Mouse (Mus musculus): ENCODE data around the gene Rpusd3. TPM values are rescaled to one million over a fixed set of nuclear protein-coding genes. Genes with fewer than 3 reads are reported as not detected.

The Rpusd3 gene
- total RNA-seq, 2 experiments from 2014 or later, result 15.3 to 18.9 TPM

- no peak for ATAC-seq (replicated peaks; ENCODE audit: poor library complexity, severe bottlenecking)
Measured at GRCm38 (mm10) chr6:113431801-113432200, 12.7 kb upstream of the Rpusd3 start.

DNA sequence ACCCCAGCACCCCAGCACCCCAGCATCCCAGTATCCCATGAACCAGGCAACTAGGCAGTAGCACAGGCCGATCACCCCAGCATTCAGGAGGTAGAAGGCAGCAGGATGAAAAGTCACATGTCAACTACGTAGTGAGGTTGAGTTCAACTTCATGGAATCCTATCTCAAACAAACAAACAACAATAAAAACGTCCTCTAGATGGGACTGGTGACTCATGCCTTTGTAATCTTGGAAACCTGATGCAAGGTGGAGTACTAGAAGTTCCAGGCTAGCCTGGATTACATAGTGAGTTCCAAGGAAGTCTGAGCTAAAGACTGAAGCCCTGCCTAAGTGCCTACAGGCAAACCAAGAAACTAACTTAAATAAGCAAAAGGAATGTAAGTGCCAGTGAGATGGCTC lies 11.7 kb upstream of the Rpusd3 start:
- no peak for ATAC-seq (replicated peaks; ENCODE audit: poor library complexity, severe bottlenecking)

- no peak for ATAC-seq (replicated peaks; ENCODE audit: poor library complexity, severe bottlenecking)
Measured at GRCm38 (mm10) chr6:113429965-113430364, 10.8 kb upstream of the Rpusd3 start.

DNA sequence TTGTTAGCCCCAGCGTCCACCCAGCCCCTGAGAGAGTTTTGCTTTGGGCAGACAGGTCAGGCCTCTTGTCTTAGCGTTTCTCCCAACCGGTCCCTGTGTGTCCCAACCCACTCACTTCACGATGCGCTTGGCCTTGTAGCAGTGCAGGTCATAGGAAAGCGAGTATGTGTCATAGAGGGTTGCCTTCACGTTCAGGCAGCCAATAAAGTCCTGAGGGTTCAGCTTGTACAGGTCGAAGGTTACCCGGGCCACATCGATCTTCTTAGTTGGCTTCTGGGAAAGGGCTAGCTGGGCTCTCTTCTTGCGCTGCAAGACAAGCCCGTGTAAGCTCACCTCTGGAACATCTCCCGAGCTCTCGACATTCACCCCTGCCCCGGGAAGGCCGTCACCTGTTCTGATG lies 8.9 kb upstream of the Rpusd3 start:
- ATAC-seq (replicated peaks; ENCODE audit: poor library complexity, severe bottlenecking), result no peak

- ATAC-seq (replicated peaks; ENCODE audit: poor library complexity, severe bottlenecking), result peak; percentile 82
Measured at GRCm38 (mm10) chr6:113427397-113427796, 8.3 kb upstream of the Rpusd3 start.

DNA sequence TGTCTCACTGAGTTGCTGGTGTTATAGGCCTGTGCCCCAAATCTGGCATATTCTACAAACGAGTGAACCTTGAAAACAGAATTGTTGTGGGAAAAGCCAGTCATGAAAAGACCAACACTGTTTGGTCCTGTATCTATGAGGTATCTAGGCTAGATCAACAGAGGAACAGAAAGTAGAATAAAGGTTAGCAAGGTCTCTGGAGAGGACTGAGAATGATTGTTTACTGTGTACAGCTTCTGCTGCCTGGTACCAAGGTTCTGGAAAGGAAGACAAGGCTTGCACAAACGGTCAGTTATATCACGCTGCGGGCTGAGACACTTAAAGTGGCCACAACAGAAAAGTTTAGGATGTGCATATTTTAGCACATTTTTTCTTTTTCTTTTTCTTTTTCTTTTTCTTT lies 7.6 kb upstream of the Rpusd3 start:
- ATAC-seq (replicated peaks; ENCODE audit: poor library complexity, severe bottlenecking), result no peak

DNA sequence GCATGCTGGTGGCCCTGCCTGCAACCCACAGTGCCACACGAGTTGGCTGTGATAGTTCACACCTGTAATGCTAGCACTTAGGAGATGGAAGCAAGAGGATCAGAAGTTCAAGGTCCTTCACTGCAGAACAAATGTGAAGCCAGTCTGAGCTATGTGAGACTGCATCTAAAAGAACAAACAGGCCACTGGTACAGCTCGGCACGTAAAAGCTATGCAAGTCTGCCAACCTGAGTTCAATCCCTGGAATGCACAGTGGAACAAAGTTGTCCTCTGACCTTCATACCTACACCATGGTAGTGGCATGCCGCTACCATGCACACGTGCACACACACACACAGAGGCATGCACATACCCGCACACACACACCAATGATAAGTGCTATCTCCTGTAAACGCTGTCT lies 5.0 kb upstream of the Rpusd3 start:
- no peak for ATAC-seq (replicated peaks; ENCODE audit: poor library complexity, severe bottlenecking)

- ATAC-seq (replicated peaks; ENCODE audit: poor library complexity, severe bottlenecking), result no peak
Measured at GRCm38 (mm10) chr6:113423000-113423399, 3.9 kb upstream of the Rpusd3 start.

DNA sequence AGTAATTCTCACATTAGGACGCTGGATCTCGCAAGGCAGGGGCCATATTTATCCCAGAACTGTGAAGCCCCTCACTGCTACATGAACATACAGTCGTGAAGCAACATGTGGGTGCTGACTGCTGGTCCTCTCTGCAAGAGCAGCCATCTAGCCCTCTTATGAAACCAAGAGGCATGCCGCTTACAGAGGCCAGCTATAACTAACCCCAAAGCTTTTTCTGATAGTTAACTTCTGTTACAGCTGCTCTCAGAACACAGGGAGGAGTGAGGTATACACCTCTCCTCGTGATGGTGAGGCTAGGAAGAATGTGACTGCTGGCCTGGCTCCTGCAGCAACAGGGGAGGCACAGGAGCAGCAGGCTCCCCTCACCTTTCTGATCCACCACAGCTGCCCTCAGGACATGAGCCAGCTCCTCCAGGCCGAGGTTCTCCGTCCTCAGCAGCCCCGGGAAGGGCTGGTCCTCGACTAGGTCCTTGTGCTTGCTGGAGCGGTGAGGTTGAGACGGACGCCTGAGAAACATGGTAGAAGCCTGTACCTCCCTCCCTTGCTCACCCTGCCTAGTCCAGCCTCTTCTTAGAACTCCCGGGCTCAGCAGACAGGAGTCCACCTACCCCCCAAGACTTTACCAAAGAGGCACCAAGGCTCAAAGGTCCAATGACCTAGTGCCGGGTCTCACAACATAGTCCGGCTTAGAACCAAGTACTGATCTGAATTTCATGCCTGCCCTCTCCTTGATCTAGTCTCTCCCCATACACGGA lies 520 bp downstream of the Rpusd3 start:
- peak; percentile 32 for ATAC-seq (replicated peaks; ENCODE audit: poor library complexity, severe bottlenecking)

DNA sequence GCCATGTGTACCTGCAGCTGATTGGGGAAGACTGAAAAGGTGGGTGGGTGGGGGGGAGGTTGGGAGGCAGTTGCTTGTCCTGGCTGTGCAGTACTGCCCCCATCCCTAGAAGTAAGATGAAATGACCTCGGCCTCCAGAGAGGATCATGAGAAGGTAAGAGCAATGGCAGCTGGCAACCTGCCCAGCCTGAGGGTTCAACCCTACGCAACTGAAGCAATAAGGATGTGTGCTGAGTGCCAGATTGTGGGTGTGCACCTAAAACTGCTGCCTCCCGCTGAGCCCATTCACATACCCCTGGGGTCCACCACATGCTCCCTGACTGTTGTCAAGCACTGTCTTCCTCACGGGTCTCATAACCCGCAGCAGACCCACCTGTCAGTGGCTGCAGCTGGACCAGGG lies 2.7 kb downstream of the Rpusd3 start:
- ATAC-seq (replicated peaks; ENCODE audit: poor library complexity, severe bottlenecking), result no peak

GRCm38 (mm10) chr6:113410001-113410400 lies 9.1 kb downstream of the Rpusd3 start:
- no peak for ATAC-seq (replicated peaks; ENCODE audit: poor library complexity, severe bottlenecking)

- no peak for ATAC-seq (replicated peaks; ENCODE audit: poor library complexity, severe bottlenecking)
Measured at GRCm38 (mm10) chr6:113406683-113407082, 12.5 kb downstream of the Rpusd3 start.

- no peak for ATAC-seq (replicated peaks; ENCODE audit: poor library complexity, severe bottlenecking)
Measured at GRCm38 (mm10) chr6:113405483-113405882, 13.7 kb downstream of the Rpusd3 start.

GRCm38 (mm10) chr6:113404649-113405448 lies 14.3 kb downstream of the Rpusd3 start:
- ATAC-seq (replicated peaks; ENCODE audit: poor library complexity, severe bottlenecking), result no peak

DNA sequence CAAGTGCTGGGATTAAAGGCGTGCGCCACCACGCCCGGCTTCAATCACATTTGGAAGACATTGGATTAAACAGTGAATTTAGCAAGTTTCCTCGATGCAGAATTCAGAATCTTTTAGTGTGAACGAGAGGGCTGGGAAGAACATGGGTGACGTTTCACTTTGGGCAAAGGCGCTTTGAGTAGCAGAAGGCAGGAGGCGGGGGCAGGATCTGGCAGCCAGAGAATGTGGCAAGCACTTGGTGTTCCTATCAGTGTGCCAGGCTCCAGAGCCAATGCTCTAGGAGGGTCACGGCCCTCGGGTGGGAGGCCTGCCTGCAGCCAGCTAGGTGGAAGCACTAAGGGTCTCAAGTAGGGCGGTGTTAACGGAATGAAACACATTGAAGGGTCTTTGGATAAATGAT lies 17.0 kb downstream of the Rpusd3 start:
- no peak for ATAC-seq (replicated peaks; ENCODE audit: poor library complexity, severe bottlenecking)

DNA sequence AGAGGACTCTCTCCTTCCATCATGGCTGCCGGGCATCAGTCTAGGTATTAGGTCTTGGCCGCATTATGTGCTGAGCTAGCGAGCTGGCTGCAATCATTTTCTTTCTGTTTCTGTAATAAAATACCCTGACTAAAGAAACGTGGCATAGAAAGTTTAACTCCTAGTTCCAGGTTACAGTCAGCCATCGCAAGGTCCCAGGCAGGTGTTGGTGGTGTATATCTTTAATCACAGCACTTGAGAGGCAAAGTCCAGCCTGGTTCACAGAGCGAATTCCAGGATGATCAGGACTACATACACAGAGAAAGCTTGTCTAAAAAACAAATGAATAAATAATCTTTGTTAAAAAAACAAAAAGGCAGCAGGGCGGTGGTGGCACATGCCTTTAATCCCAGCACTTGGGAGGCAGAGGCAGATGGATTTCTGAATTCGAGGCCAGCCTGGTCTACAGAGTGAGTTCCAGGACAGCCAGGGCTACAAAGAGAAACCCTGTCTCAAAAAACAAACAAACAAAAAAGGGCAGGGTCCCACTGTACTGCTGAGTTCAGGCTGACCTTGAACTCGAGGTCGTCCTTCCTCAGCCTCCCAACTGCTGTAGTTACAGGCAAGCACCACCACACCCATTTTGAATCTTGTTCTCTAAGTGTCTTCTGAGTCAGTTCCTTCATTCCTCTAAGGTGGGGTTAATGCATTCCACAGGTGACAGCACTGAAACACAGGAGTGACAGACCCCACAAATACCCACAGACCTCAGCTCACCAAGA lies 22.7 kb downstream of the Rpusd3 start:
- ATAC-seq (replicated peaks; ENCODE audit: poor library complexity, severe bottlenecking), result no peak

DNA sequence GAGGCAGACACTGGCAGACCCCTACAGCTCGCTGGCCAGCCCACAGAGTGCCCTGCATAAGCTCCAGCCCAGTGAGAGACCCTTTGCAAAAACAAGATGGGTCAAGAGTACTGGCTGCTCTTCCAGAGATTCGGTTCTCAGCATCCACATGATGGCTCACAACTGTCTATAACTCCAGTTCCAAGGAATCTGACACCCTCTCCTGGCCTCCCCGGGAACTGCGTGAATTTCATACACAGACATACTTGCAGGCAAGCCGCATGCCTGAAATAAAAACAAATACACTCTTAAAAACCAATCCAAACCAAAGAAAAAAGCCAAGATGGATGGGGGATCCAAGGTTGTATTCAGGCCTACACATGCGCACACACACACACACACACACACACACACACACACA lies 23.6 kb downstream of the Rpusd3 start:
- no peak for ATAC-seq (replicated peaks; ENCODE audit: poor library complexity, severe bottlenecking)

DNA sequence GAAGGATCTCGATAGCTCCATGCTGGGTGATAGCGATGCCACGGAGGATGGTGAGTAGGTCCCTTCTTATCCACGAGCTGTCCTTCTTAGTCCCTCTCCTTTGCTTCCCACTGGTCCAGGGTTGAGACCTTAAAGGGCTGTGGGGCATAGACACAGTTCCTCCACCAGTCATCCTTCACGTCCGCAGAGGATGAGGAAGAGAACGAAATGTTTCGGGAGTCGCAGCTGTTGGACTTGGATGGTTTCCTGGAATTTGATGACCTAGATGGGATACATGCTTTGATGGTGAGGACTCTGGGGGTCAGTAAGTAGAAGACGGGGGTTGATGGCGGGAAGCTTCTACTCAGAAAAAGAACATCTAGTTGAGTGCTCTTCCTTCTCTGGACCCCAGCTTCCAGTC lies 24.3 kb downstream of the Rpusd3 start:
- no peak for ATAC-seq (replicated peaks; ENCODE audit: poor library complexity, severe bottlenecking)

DNA sequence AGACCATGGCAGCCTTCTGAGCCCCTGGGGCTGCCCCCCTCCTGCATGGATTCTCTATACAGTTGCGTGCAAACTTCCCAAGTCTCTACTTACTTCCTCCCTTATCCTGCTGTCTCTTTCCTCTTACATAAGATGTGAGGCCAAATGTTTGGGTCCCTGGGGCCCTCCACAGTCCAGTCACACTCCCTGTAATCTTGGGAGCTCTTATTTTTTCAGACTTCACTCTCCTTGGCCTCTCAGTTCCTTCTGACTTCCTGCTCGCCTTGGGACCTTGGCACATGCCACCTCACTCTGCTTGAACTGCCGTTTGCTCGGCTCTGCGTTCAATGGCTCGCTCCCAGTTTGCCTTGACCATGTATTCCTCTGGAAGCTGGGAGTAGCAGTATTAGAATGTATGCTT lies 25.2 kb downstream of the Rpusd3 start:
- ATAC-seq (replicated peaks; ENCODE audit: poor library complexity, severe bottlenecking), result no peak

DNA sequence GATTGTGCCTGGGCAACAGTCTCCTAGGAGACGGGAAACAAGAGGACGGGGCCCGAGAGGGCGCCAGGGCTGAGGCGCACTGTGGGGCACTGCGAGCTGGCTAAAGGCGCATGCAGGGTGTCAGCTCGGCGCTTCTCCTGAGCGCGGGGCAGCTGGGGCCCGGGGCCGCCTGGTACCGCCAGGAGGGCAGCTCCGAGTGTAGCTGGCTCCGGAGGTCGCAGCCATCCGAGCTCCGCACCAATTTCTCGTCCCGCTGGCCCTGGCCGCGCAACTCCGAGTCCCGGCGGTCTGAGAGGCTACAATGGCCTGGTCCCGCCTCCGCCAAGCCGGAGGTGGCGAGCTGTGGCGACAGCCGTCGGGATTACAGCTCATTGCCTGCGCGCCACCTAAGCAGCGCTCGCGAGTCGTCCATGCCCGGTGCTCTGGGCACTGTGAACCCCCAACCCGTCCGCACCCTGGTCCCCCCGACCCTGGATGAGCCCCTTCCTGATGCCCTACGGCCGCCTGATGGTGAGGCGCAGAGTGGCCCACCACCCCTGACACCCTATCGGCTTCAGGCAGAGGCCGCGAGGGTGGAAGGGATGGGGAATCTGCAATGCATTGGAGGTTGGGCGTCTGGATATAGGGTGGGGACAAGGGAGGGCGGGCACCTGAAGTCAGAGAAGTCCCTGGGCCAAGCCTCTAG lies 26.6 kb downstream of the Rpusd3 start:
- peak; percentile 60 for ATAC-seq (replicated peaks; ENCODE audit: poor library complexity, severe bottlenecking)

- ATAC-seq (replicated peaks; ENCODE audit: poor library complexity, severe bottlenecking), result no peak
Measured at GRCm38 (mm10) chr6:113392015-113392386, 27.1 kb downstream of the Rpusd3 start.

Measured in granulocyte monocyte progenitor cell, adult 5-6 weeks (primary cell).